Mouse (Mus musculus): Measurements from ENCODE around the gene Maml3.
A peak's percentile ranks its signal among the peaks of the same experiment; 100 is the strongest.

Maml3 gene

DNA sequence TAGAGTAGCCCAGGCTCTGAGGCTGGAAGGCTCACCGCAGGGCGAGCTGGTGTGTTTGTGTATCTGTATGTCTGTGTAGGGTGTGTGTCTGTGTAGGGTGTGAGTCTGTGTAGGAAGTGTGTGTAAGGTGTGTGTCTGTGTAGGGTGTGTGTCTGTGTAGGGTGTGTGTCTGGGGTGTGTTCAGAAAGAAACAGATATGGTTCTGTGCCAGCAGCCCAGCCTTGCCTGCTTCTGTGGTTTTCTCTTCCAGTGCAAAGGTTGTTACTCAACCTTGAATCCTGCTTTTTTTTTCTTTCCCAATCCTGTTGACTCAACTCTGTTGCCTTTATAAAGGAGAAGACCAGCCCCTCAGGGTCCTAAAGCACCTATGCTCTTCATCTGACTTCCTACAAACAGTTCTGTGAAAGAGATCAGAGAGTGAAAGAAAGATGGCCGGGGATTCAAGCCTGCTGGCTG is 444.0 kb downstream of the Maml3 start:
- DNase-seq (ENCODE audit: low spot score): no peak

DNA sequence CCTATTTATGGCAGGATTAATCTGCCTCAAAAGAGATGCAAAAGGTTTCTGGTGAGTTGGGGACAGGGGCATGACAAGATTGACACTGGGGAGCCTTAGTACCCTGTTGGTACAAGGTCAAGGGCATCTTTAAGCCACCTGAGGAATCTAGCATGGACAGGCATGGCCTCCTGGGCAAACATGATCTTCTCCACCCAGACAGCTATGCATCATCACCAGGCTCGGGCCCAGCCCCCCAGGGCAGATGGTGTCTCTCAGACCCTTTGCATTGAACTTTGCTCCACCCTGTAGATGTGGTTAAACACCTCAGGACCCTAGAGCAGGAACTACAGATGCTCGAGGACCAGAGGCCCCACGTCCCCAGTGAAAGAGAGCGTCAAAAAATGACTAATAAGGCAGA is 444.8 kb downstream of the Maml3 start, which contains the start of gene Mgst2:
Gene Mgst2, plus strand, starts transcription at position 301 of the 400 bp plus-strand sequence.
- no peak for DNase-seq (ENCODE audit: low spot score)

DNA sequence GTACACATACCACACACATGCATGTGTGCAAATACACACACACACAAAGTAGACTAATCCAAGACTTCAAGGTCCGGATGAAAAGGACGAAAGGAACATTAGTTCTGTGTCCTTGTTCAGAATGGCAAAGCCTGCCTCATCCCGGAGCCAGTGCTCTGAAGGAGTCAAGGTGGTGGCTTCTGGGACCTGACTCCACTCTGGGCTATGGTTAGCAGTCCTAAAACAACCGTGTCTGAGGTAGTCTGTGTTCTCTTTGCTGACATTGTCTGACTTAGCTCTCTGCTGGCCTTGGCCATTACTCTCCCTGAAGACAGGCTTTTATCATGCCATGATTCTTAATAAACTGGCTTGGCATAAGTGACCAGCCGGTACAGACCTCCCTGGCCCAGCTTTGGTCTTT is 445.5 kb downstream of the Maml3 start:
- DNase-seq (ENCODE audit: low spot score): no peak

DNA sequence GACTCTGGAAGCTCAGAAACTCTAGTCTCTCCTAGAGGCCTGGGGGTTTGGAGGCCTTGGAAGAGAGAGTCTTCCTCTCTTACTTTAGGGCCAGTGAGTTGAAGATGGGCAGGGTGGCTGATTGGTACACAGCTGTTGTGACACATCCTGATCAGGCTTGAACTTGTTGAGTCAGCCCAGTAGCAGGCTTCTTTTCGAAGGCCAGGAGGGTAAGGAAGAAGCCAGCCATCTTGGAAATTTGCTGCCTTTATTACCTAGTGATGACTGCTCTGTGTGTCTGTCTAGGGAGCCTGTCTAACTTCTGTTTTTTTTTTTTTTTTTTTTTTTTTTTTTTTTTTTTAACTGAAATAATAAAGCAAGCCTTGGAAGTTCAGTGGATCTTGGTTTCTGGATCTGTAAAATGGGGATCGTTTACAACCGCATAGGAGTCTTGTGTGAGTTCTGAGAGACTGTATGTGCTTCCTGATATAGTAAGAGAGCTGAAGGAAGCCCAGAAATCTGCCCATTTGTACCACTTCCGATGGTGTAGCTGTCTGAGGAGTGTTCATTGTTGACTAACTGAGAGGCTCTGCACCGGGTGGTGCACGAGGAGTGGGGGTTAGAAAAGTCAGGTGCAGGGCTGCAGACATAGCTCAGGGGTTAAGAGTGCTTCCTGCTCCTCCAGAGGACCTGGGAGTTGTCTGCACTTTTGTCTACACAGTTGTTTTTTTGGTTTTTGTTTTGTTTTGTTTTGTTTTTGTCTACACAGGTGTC is 450.4 kb downstream of the Maml3 start:
- no peak for DNase-seq (ENCODE audit: low spot score)

DNA sequence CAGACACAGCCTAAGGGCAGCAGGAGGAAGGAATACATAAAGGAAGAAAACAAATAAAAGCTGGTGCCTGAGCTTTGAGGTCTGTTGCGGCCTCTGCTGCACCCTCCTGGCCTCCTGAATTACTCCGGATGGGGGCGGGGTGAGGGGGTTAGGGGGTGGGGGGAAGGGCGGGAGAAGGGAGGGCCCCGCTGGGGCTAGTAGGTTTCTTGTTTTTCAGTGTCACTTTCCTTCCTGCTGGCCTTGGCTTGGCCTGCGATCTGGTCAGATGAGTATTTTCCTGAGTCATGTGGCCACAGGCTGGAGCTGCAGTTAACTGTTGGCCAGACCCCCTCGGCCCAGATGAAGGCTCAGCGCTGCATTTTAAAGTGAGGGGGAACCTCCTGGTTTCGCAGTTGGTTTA is 452.2 kb downstream of the Maml3 start:
- no peak for DNase-seq (ENCODE audit: low spot score)

DNA sequence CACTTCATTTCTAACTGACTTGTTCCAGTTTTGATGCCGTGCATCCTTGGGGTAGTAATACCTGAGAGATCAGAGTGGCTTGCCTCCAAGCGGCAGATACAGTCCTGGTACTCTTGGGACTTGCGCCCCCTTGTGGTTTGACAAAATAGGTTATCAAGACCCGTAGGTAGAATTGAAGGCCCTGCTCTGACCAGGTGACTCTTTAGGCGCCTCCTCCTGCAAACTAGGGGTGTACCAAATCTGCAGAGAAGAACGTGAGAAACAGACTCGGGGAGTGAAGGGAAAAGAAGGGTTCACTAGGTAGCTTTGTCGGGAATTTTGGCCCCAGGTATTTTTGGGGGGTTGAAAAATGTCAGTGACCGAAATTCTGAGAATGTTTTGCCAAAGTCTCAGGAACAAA is 452.6 kb downstream of the Maml3 start:
- peak; percentile 83 for DNase-seq (ENCODE audit: low spot score)

DNA sequence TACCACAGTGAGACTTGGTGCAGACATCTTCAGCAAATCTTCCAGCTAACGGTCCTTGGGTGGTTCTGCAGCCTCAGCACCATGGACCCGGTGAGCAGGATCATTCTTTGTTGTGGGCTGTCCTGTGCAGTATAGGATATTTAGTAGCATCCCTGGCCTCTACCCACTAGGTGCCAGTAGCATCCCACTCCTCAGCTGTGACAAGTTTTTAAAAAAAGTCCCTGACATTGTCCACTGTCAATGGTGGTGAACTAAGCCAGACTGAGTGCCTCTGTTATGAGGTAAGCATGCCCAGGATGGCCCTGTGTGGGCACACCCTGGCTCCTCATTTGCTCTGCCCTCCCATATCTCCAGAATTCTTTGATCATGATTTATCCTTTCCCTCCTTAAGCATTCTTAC is 453.7 kb downstream of the Maml3 start:
- no peak for DNase-seq (ENCODE audit: low spot score)

DNA sequence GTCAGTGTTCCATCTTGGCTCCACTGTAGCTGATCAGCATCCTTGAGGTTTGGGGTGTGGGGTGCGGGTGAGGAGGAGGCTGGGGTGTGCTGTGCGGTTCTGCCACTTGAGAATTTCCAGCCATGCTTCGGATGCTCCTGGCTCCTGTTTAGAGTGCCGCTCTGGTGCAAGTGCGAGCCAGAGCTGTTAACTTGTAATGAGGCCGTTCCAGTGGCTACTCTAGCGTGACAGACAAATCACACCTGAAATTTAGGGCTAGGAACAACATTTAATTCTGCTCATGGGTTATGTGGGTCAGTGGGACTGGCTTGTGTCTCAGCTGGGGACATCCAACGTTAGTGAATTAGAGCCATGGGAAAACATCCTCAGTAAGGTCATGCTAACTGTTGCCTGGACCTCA is 454.9 kb downstream of the Maml3 start:
- no peak for DNase-seq (ENCODE audit: low spot score)

DNA sequence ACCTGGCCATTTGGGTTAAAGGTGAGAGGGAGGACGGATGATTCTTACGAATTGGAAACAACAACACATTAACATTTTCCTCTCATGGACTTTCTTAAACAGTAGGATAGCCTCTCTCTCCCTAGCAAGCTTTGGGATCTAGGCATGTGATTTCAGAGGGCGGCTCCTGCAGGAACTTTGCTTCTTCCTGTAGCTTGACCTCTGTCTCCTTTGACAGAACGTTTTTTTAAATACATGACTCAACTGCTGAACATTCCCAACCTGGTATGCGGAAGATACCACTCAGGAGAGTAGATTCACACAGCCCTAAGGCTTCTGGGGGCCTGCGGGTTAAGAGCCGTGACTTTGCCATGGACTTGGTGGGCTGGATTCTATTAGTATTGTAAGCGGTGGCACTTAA is 455.4 kb downstream of the Maml3 start:
- DNase-seq (ENCODE audit: low spot score): no peak

DNA sequence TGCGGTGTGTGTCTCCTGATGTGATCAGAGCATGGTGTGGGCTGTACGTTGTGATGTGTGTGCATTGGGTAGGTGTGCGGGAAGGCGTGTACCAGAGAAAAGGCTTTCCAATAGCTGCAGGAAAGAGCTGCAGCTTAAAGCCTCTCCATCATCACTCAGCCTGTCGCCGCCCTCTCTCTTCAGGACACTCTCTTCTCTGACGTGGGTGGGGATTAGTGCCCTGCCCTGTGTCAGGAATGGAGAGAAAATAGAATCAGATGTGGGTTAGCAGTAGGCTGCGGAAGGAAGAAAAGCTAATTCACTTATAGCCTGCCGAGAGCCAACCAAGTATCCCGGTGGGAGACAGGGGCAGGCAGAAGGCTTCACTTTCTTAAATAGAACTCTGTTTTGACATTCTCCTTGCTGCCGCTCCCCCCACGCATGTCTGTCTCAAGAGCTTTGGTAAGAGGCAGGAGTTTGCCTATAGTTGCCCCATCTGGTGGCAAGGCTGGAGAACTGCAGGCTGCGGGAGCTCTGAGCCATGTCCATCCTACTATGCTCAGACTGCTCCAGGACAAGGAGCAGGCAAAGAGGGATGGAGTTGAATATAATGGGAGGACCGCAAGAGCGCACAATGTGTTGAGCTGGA is 456.7 kb downstream of the Maml3 start:
- DNase-seq (ENCODE audit: low spot score): peak; percentile 83

DNA sequence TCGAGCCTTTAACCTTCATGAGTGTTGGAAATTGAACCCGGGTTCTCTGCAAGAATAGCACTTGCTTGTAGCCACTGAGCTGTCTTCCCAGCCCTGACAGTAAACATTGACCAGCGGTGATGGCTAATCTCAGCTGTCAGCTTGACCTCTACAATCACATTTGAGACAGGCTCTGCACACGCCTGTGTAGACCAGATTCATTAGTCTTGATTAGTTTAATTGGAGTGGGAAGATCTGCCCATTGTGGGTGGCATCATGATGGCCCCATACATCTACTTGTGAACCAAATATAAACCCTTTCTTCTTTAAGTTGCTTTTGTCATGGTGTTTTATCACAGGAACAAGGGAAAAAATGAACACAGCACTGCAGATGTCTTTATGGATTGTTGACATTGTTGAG is 457.5 kb downstream of the Maml3 start:
- no peak for DNase-seq (ENCODE audit: low spot score)

DNA sequence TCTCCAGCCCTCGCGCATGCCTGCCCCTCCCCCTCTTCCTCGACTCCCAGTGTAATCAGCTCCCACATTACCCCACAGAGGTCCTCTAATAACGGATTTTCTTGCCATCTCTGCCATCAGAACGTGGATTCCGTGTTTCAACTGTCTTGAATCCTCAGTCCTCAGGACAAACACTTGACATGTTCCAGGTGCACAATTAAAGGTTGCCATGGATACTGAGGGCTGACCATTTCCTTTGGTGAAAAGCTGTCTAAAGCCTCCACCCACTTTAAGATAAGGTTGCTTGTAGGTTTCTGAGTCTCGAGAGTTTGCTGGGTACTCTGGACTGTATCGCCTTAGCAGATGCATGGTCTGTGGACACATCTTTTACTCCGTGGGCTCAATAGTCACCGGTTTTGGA is 458.6 kb downstream of the Maml3 start:
- no peak for DNase-seq (ENCODE audit: low spot score)

DNA sequence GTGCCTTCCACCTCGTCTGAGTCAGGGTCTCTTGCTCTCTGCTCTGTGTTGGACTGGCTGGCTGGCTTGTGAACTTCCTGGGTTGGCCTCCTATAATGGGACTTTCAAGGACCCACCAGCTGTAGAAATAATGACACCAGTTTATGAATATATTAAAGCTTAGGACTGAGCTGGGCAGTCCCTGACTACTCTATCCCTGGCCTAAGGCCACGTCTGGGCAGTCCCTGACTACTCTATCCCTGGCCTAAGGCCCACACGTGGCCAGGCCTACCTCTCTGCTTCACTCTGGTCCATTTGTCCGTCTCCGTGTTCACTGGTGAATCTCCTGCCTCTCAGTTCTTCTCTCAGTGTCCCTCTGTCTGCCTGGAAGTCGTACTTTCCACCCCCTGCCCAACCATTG is 459.4 kb downstream of the Maml3 start:
- no peak for DNase-seq (ENCODE audit: low spot score)

DNA sequence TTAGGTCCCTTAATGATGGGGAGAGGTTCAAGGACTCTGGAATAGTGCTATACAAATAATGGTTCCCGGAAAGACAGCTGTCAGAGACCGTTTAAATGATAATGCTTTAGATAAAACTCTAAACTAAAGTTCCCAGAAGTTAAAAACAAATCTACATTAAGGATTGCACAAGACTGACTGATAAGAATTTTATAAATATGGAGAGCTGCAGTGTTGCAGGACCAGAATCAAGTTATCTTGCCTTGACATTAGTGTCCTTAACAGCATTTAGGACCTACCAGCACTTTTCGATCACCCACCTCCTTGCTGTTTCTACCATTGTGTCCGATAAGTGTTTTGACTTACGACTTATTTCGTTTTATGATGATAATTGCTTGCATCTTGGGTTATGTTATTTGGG is 466.6 kb downstream of the Maml3 start:
- DNase-seq (ENCODE audit: low spot score): no peak

DNA sequence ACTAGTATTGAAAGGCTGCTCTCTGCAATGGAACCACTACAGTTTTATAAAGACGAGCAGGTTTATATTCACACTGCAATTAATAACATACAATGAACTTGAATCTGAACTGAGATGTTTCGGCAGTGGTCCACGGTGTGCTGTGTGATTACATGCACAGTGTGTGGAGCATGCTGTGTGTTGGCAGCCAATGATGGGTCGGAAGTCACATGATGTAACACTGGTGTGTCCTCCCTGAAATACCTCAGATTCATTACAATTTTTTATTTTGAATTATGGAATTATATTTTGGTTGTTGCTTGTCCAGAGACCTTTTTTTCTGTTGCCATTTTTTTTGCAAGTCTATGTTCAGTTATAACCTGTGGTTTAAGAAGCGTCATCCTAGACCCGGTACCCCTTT is 467.6 kb downstream of the Maml3 start:
- no peak for DNase-seq (ENCODE audit: low spot score)

DNA sequence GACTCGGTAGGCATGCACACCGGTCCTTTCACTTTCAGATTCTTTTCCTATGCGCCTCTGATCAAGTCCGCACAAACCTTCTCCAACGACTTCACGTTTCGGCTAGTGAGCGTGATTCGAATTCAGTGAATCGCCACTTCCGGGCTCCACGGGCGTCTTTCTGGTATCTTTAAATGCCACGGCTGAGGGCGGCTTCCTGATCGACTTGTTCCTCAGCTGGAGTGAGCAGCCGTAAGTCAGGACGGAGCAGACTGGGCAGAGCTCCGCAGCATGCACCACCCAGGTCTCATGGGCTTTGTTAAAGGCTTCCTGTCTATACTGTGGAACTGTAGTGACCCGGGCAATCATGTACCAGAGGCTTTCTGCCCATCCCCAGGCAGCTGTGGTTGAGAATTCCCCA is 468.2 kb downstream of the Maml3 start:
- DNase-seq (ENCODE audit: low spot score): no peak

DNA sequence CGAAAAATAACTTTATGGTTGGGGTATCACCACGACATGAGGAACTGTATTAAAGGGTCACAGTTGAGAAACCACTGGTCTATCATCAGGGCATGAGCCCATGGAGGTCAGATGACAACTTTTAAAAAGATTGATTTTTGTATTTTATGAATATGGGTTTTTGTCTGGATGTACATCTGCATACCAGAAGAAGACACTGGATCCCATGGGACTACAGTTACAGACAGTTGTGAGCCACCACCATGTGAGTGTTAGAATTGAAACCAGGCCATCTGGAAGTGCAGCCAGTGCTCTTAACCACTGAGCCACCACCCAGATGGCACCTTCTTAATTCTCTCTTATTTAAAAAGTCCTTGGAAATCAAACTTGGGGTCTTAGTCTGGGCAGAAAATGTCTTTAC is 468.9 kb downstream of the Maml3 start:
- DNase-seq (ENCODE audit: low spot score): no peak

Measured in layer of hippocampus, adult 11-12 months (tissue).